Mouse (Mus musculus) forebrain, postnatal 0 days (tissue): Measurements from ENCODE around the gene Rbm17. TPM values are rescaled to one million over a fixed set of nuclear protein-coding genes. Genes with fewer than 3 reads are reported as not detected.
A peak's percentile ranks its signal among the peaks of the same experiment; 100 is the strongest.

Experiments used
- ATAC-seq: fragments of 200-750 bp; cut with Nextera tagmentation; 2 replicates; pipeline ENCODE4 v1.8.0; 2017; ENCODE audit warnings: mild to moderate bottlenecking, moderate library complexity
- DNase-seq: peaks from one replicate; pipeline ENCODE4 v3.0.0-alpha.2; 2015
- H3K27ac ChIP-seq: fragments of 300-500 bp; sonication (generic); 2 replicates; pipeline ENCODE4 v1.5.1; 2014; ENCODE audit warnings: low read depth, mild to moderate bottlenecking, antibody characterized with exemption, low read length, moderate library complexity, mixed read lengths
- H3K27me3 ChIP-seq: fragments of 300-500 bp; sonication (generic); 2 replicates; pipeline ENCODE4 v1.6.1; 2014; ENCODE audit warnings: mild to moderate bottlenecking, low read length, mixed read lengths; ENCODE audit not compliant: insufficient read depth
- H3K36me3 ChIP-seq: fragments of 300-500 bp; sonication (generic); 2 replicates; pipeline ENCODE4 v1.6.1; 2014; ENCODE audit warnings: mild to moderate bottlenecking, moderate library complexity; ENCODE audit not compliant: insufficient read depth
- H3K4me1 ChIP-seq: fragments of 300-500 bp; sonication (generic); 2 replicates; pipeline ENCODE4 v1.6.1; 2014; ENCODE audit warnings: antibody characterized with exemption; ENCODE audit not compliant: insufficient read depth
- H3K4me2 ChIP-seq: fragments of 300-500 bp; sonication (generic); 2 replicates; pipeline ENCODE4 v1.6.1; 2014; ENCODE audit warnings: low read depth, mild to moderate bottlenecking, moderate library complexity
- H3K4me3 ChIP-seq: fragments of 300-500 bp; sonication (generic); 2 replicates; pipeline ENCODE4 v1.5.1; 2014; ENCODE audit warnings: low read depth, low read length, mixed read lengths
- H3K9ac ChIP-seq: fragments of 300-500 bp; sonication (generic); 2 replicates; pipeline ENCODE4 v1.6.1; 2014; ENCODE audit warnings: mild to moderate bottlenecking
- H3K9me3 ChIP-seq: fragments of 300-500 bp; sonication (generic); 2 replicates; pipeline ENCODE4 v1.6.1; 2016; ENCODE audit warnings: low read length
- CTCF ChIP-seq: sonication (generic); IDR thresholded peaks from 2 replicates; pipeline ENCODE4 v1.5.1; 2016; ENCODE audit warnings: antibody characterized with exemption, control low read depth, low read depth
- WGBS: fragments of 180-500 bp; shearing (Covaris S2); extraction: QIAGEN DNeasy Blood & Tissue Kit; methylation state at CpG from one replicate; pipeline ENCODE4 v1.1.7; 2014; 5-methylcytosine and 5-hydroxymethylcytosine counted together
- polyA plus RNA-seq: library from polyadenylated mRNA; unstranded; fragments of >200 nt; fragmentation: Nextera tagmentation; extraction: Ambion mirVana; gene quantifications from 2 replicates; pipeline ENCODE4 v1.2.1, GENCODE M21; 2015
- total RNA-seq: library from RNA; depleted of rRNA; stranded (reverse); fragments of >200 nt; gene quantifications from 2 replicates; pipeline ENCODE4 v1.2.3, GENCODE M21; 2014

Rbm17 gene
- total and polyA plus RNA-seq, 2 experiments from 2014 or later: 95.4 to 130 TPM

DNA sequence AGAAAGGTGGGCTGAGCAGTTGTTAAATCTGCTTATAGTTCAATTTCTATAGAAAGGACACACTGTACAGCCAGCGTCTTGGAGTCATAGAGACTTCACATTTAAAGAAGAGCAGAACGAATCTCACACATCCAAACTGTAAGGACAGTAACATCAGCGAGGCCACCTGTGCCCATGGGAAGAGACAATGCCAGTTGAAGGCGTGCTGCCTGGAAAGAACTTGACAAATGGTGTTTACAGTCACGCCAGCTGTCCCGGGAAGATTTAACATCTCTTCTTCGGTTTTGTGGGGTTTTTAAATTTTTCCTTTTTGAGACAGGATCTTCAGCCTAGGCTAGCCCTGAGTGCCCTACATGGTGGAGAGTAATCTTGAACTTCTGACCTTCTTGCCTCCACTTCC lies 45.3 kb downstream of the Rbm17 start:
- DNase-seq (peak; percentile 13), ATAC-seq (no peak)
- H3K9ac ChIP-seq: no peak overlapping the region
- 76% methylated on average over 7 of the region's 7 CpGs for WGBS
- H3K36me3 ChIP-seq: no peaks in the 10 kb centered on the region
- H3K9me3 ChIP-seq: no peaks in the 10 kb centered on the region
- no peaks in the 10 kb centered on the region for H3K27me3 ChIP-seq
- H3K4me3 ChIP-seq: no peak overlapping the region
- H3K4me1 ChIP-seq: peaks cover 4% of the 10 kb centered on the region; the same call in 1 of the 2 replicates
- no peak for TF ChIP-seq CTCF
- no peak overlapping the region for H3K4me2 ChIP-seq
- H3K27ac ChIP-seq: no peak overlapping the region

DNA sequence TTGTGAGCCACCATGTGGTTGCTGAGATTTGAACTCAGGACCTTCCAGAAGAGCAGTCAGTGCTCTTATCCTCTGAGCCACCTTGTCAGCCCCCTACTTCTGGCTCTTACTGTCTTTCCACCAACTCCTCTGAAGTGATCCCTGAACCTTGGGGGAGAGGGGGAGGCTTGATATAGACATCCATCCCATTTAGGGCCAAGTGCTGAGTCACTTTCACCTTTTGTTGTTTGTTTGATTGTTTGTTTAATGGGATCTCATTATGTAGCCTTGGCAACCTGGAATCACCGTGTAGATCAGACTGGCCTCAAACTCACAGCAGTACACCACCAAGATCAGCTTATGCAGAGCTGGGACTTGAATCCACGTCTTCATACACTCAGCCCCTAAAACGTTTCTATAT lies 46.7 kb downstream of the Rbm17 start:
- H3K27ac ChIP-seq: no peak overlapping the region
- H3K4me2 ChIP-seq: no peak overlapping the region
- peaks cover 10% of the 10 kb centered on the region; the same call in 1 of the 2 replicates for H3K27me3 ChIP-seq
- no peaks in the 10 kb centered on the region for H3K9me3 ChIP-seq
- 53% methylated on average over 3 of the region's 3 CpGs for WGBS
- no peak for DNase-seq
- peaks cover 4% of the 10 kb centered on the region; the same call in 1 of the 2 replicates for H3K4me1 ChIP-seq
- H3K9ac ChIP-seq: no peak overlapping the region
- H3K36me3 ChIP-seq: no peaks in the 10 kb centered on the region
- ATAC-seq: no peak
- no peak for TF ChIP-seq CTCF
- H3K4me3 ChIP-seq: no peak overlapping the region

DNA sequence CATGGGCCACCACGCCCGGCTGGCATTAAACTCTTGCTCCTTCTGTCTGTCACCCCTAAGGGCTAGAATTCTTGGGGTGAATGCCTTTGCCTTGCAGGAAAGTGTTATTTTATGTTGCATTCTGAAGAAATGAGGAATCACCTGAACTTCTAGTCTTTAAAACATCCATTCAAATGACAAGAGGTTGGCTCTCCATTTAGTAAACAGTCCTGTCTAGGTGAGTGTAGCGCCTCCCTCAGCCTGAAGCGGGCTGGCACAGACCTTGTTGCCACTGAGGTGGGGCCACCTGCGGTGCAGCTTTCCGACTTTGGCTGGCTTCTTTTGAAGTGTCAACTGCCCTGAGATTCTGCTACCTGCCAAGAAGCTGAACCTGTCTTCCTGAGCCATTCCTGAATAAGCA lies 48.6 kb downstream of the Rbm17 start:
- ATAC-seq (no peak), DNase-seq (no peak)
- Histone ChIP-seq H3K4me2 (no peak overlapping the region), H3K9ac (no peak overlapping the region), H3K27me3 (peaks cover 11% of the 10 kb centered on the region; the same call in 1 of the 2 replicates), H3K27ac (no peak overlapping the region), H3K4me3 (no peak overlapping the region), H3K9me3 (no peaks in the 10 kb centered on the region), H3K4me1 (peaks cover 4% of the 10 kb centered on the region; the same call in 1 of the 2 replicates), H3K36me3 (no peaks in the 10 kb centered on the region)
- WGBS: 62% methylated on average over 6 of the region's 6 CpGs
- no peak for TF ChIP-seq CTCF

DNA sequence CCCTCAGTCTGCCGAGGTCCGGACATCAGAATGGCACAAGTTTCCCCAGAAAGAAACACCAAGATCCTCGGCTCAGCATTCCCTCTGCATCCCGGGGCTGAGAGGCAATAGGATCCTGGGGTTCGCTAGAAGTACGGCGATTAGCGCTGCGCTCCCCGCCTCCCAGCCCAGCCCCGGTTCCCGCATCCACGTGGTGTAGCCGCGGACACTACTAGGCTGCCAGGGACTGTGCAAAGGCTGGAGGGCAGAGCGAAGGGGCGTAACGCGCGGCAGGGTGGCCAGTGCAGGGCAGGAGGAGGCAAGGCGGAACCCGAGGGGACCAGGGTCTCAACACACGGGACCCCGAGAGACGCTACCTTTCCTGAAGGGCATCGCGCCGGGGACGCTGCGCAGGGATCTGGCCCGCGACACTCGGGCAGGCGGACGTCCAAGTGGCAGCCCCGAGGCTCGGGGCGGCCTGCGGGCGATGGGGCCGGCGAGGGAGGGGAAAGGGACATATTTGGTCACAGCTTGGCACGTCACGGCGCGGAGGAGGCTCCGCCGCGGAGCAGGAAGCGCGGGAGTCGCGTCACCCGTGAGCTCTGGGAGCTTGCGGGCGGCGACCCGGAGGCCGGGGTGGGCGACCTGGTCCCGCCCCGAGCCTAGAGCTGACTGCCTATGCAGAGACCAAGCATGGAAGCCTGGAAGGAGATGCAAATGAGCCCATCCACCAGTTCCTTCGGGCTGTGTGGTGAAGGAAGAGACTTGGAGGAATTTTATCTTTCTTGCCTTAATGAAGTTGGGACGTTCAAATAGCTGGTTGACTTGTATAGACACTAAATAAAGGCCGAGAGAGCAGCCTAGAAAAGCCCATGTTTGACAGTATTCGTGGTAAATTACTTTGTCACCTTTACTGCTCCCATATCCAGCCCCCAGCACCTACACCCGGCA lies 50.2 kb downstream of the Rbm17 start, which contains the start of gene Pfkfb3:
Gene Pfkfb3, minus strand, starts transcription at position 607 of the 930 bp plus-strand sequence.
- peak within 1 kb of the TSS; percentile 60 for H3K9ac ChIP-seq
- H3K4me3 ChIP-seq: peak within 1 kb of the TSS; percentile 60
- peaks cover 4% of the 10 kb centered on the region; the same call in 1 of the 2 replicates for H3K4me1 ChIP-seq
- no peaks in the 10 kb centered on the region for H3K9me3 ChIP-seq
- H3K27me3 ChIP-seq: peaks cover 11% of the 10 kb centered on the region; the same call in 1 of the 2 replicates
- H3K36me3 ChIP-seq: no peaks in the 10 kb centered on the region
- ATAC-seq: peak; percentile 90
- TF ChIP-seq CTCF: no peak
- peak within 1 kb of the TSS; percentile 99 for H3K4me2 ChIP-seq
- no peak within 1 kb of the TSS for H3K27ac ChIP-seq
- 2% methylated on average over 67 of the region's 67 CpGs for WGBS
- peak; percentile 55 for DNase-seq

DNA sequence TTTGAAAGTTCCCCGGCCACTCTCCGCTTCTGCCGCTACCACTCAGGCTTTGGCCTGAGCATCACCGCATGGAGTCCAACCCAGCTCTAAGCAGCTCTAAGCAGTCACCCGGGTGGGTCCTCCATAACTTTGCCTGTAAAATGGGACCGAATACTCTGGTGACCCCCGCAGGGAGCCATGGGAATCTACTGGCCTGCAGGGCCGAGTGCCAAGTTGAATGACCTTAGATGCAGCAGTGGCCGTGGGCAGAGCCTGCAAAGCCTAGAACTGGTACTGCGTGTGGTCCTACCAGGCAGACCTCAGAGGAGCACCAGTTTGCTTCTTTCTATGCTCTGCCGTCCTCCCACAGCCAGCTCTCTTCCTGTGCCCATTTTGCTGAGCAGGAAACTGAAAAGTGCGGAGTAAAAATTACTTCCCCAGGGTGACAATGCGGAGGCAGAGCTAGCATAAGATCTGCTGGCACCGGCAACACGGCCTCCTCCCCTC lies 50.9 kb downstream of the Rbm17 start:
- TF ChIP-seq CTCF: no peak
- ATAC-seq (peak; percentile 16; the same call in 1 of the 2 replicates), DNase-seq (no peak)
- Histone ChIP-seq H3K9ac (peak overlapping the region; percentile 60; the same call in 1 of the 2 replicates), H3K4me1 (peaks cover 4% of the 10 kb centered on the region; the same call in 1 of the 2 replicates), H3K27me3 (peaks cover 11% of the 10 kb centered on the region; the same call in 1 of the 2 replicates), H3K36me3 (no peaks in the 10 kb centered on the region), H3K4me2 (peak overlapping the region; percentile 99), H3K9me3 (no peaks in the 10 kb centered on the region), H3K4me3 (peak overlapping the region; percentile 60), H3K27ac (no peak overlapping the region)
- WGBS: 5% methylated on average over 15 of the region's 15 CpGs

DNA sequence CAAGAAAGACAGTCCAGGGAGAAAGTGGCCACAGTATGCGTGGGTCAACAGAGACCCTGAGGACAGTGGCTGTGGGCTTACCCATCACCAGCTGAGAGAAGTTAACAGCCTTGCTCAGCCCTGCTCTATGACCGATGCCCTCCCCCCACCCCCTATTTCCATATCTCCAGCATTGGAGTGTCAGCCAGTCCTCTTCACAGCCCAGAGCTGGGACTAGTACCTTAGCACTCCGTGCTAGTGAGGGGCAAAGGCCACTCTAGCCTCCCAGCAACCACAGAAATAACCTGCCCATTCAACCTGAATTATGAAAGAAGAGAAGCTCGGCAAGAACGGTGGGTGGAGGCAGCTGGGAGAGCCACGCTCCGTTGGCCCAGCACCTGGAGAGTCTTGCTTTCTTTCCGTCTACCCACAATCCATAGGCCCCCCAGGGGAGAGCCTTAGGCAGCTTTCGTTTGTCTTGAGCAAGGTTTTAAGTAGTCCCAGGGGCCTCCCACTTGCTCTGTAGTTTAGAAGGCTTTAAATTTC lies 51.6 kb downstream of the Rbm17 start:
- Histone ChIP-seq H3K9me3 (no peaks in the 10 kb centered on the region), H3K36me3 (no peaks in the 10 kb centered on the region), H3K4me3 (no peak overlapping the region), H3K27me3 (peaks cover 11% of the 10 kb centered on the region; the same call in 1 of the 2 replicates), H3K27ac (no peak overlapping the region), H3K9ac (no peak overlapping the region), H3K4me1 (peaks cover 4% of the 10 kb centered on the region; the same call in 1 of the 2 replicates), H3K4me2 (peak overlapping the region; percentile 99; the same call in 1 of the 2 replicates)
- no peak for TF ChIP-seq CTCF
- no peak for ATAC-seq
- WGBS: 14% methylated on average over 9 of the region's 9 CpGs
- DNase-seq: no peak
